16 mouse cellular contexts compared by ENCODE assay signal in the genomic region with DNA sequence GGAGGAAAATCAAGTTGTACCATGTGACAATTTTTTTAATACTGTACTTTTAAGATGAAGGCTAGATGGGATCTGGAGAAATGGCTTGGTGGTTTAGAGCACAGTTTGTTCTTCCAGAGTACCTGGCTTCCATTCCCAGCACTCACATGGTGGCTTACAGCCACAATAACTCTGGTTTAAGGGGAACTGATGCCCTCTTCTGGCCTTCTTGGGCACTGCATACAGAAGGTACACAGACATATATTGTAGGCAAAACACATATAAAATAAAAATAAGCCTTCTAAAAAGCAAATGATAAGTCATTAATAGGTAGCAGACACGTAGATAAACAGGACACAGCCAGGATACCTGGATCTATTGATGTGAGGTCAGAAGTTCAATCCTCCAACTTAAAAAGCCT. TPM values are rescaled to one million over a fixed set of nuclear protein-coding genes. Genes with fewer than 3 reads are reported as not detected.
DNase-seq lines count a peak whose midpoint lies in the region; ATAC-seq and TF ChIP-seq lines count a peak whose summit lies in the region.
"Had no signal": no experiment of that assay in that cellular context is flagged by ENCODE, and none has a peak within 500 bp of the region (broad histone marks: within the 10 kb centered on the region; RNA-seq: fewer than 3 reads in every experiment).

No protein-coding gene starts in this region.

- ATAC-seq in liver, postnatal 0 days = no peak
- no peak for ATAC-seq in hindbrain, embryonic 11.5 days (ENCODE audit: low FRiP score)
- ATAC-seq: forebrain, embryonic 15.5 days had no signal

- WGBS in liver, postnatal 0 days (ENCODE audit: insufficient replicate concordance) = 61% methylated on average over 1 of the region's 1 CpGs
- 84% methylated on average over 1 of the region's 1 CpGs for WGBS in hindbrain, embryonic 11.5 days

- H3K9ac ChIP-seq in liver, postnatal 0 days (replicated peaks) = no peak overlapping the region
- no peak overlapping the region for H3K9ac ChIP-seq in hindbrain, embryonic 11.5 days (ENCODE audit: low read depth, low read length)
- H3K9ac ChIP-seq: forebrain, embryonic 15.5 days; hindbrain, embryonic 15.5 days; kidney, embryonic 15.5 days had no signal

- peak; percentile 24; the same call in 1 of the 2 replicates for TF ChIP-seq CTCF in gastrocnemius, adult 2 months (IDR thresholded peaks at IDR 0.05)
- TF ChIP-seq CTCF in liver, postnatal 0 days (IDR thresholded peaks at IDR 0.05; ENCODE audit: low read depth) = peak; percentile 24; the same call in 1 of the 2 replicates

- H3K9me3 ChIP-seq in liver, postnatal 0 days (ENCODE audit: low read length) = no peaks in the 10 kb centered on the region
- H3K9me3 ChIP-seq in hindbrain, embryonic 11.5 days (ENCODE audit: control insufficient read depth, low read length) = no peaks in the 10 kb centered on the region
- H3K9me3 ChIP-seq: forebrain, embryonic 15.5 days; hindbrain, embryonic 15.5 days; kidney, embryonic 15.5 days had no signal

- no peaks in the 10 kb centered on the region for H3K36me3 ChIP-seq in liver, postnatal 0 days (replicated peaks; ENCODE audit: insufficient read depth, low read length)
- no peaks in the 10 kb centered on the region for H3K36me3 ChIP-seq in hindbrain, embryonic 11.5 days (ENCODE audit: control insufficient read depth, insufficient read depth, low read length)
- H3K36me3 ChIP-seq: forebrain, embryonic 15.5 days; hindbrain, embryonic 15.5 days; kidney, embryonic 15.5 days had no signal

- H3K4me2 ChIP-seq in liver, postnatal 0 days (ENCODE audit: low read depth, low read length) = no peak overlapping the region
- no peak overlapping the region for H3K4me2 ChIP-seq in hindbrain, embryonic 11.5 days (replicated peaks; ENCODE audit: low read depth, low read length)
- H3K4me2 ChIP-seq: forebrain, embryonic 15.5 days; hindbrain, embryonic 15.5 days; kidney, embryonic 15.5 days had no signal

- no peak for DNase-seq in gastrocnemius, adult 2 months
- no peak for DNase-seq in gastrocnemius, postnatal 36 days
- no peak for DNase-seq in liver, postnatal 0 days
- DNase-seq in liver (no peak), 416B (ENCODE audit: low read depth) (peak; percentile 22), R1 (ENCODE audit: low read depth, low spot score) (peak; percentile 61)
- DNase-seq in adrenal gland, adult 18-20 months (ENCODE audit: low spot score in 2 of 2) = no peak
- no peak for DNase-seq in hindbrain, embryonic 11.5 days (ENCODE audit: low spot score)
- DNase-seq: adrenal gland, postnatal 10 days; cerebellum, adult 9-11 months; embryo, embryonic 11 days; midbrain, embryonic 14.5 days; right cerebral cortex, postnatal 14 days had no signal

- no peak overlapping the region for H3K27ac ChIP-seq in gastrocnemius, adult 2 months
- H3K27ac ChIP-seq in liver, postnatal 0 days (ENCODE audit: low read depth) = no peak overlapping the region
- no peak overlapping the region for H3K27ac ChIP-seq in hindbrain, embryonic 11.5 days (ENCODE audit: low read depth, low read length)
- H3K27ac ChIP-seq: hindbrain, embryonic 15.5 days; kidney, embryonic 15.5 days had no signal

- H3K4me3 ChIP-seq in gastrocnemius, adult 2 months = no peak overlapping the region
- H3K4me3 ChIP-seq in liver, postnatal 0 days (ENCODE audit: low read depth, low read length) = no peak overlapping the region
- no peak overlapping the region for H3K4me3 ChIP-seq in hindbrain, embryonic 11.5 days (ENCODE audit: low read depth, low read length)
- H3K4me3 ChIP-seq: forebrain, embryonic 15.5 days; hindbrain, embryonic 15.5 days; kidney, embryonic 15.5 days had no signal

- TF ChIP-seq EP300 in liver, postnatal 0 days (IDR thresholded peaks at IDR 0.05; ENCODE audit: low read depth) = no peak

- intact Hi-C loops in gastrocnemius, adult 2 months (cut with DNase I) = no loop called here
- intact Hi-C loops in gastrocnemius, postnatal 36 days (cut with DNase I) = no loop called here

- H3K27me3 ChIP-seq in liver, postnatal 0 days (ENCODE audit: insufficient read depth, low read length) = no peaks in the 10 kb centered on the region
- H3K27me3 ChIP-seq in hindbrain, embryonic 11.5 days (ENCODE audit: control insufficient read depth, insufficient read depth, low read length) = no peaks in the 10 kb centered on the region
- H3K27me3 ChIP-seq: hindbrain, embryonic 15.5 days; kidney, embryonic 15.5 days had no signal

- H3K4me1 ChIP-seq in liver, postnatal 0 days (ENCODE audit: insufficient read depth) = no peaks in the 10 kb centered on the region
- peaks cover 5% of the 10 kb centered on the region; the same call in 1 of the 2 replicates for H3K4me1 ChIP-seq in hindbrain, embryonic 11.5 days (replicated peaks; ENCODE audit: control insufficient read depth, insufficient read depth, low read length)

RNA-seq across cellular contexts. Expression of gene Tnrc6a, which starts 56.3 kb away (rescaled TPM):
- total RNA-seq in gastrocnemius, adult 2 months (2021) = 10 to 100 TPM; 24.1 to 26.2 TPM
- total RNA-seq in gastrocnemius, postnatal 36 days (2021) = 10 to 100 TPM; 15.5 to 22.5 TPM
- polyA plus RNA-seq in liver, postnatal 0 days (2015; fragmentation: Nextera tagmentation; extraction: Ambion mirVana) = 26.8 and 28.9 TPM in 2 replicates
- total RNA-seq in adrenal gland, adult 18-20 months (2021) = 10 to 100 TPM; 39.7 to 45.9 TPM
- polyA plus RNA-seq in hindbrain, embryonic 11.5 days (2014; fragmentation: Nextera tagmentation; extraction: Ambion mirVana) = 44.0 and 61.3 TPM in 2 replicates

Comparison
In these comparisons a context has a peak if more than half of its experiments do, and no peak if none do; other contexts are left out.
1. DNase-seq: peak in 416B (single experiment) and R1 (single experiment); none in gastrocnemius, adult 2 months (single experiment), gastrocnemius, postnatal 36 days (0 of 2), liver, postnatal 0 days (single experiment), liver (single experiment), adrenal gland, adult 18-20 months (0 of 2) and hindbrain, embryonic 11.5 days (single experiment).